Mouse (Mus musculus) brain, embryonic 14.5 days (tissue): ENCODE measurements around the gene Wdfy2.

Experiments used
- CTCF ChIP-seq: fragments of 200-500 bp; IDR thresholded peaks from 2 replicates; pipeline ENCODE4 v1.5.1; 2012; ENCODE audit warnings: inconsistent platforms, mild to moderate bottlenecking, moderate library complexity, borderline replicate concordance; ENCODE audit not compliant: insufficient read depth, insufficient read length; ENCODE audit errors: extremely low read depth
- POLR2A ChIP-seq: fragments of 200-500 bp; IDR thresholded peaks from 2 replicates; pipeline ENCODE4 v1.6.1; 2012; ENCODE audit warnings: mild to moderate bottlenecking, inconsistent platforms, borderline replicate concordance; ENCODE audit not compliant: poor library complexity, insufficient read depth, insufficient read length, severe bottlenecking; ENCODE audit errors: extremely low read depth

DNA sequence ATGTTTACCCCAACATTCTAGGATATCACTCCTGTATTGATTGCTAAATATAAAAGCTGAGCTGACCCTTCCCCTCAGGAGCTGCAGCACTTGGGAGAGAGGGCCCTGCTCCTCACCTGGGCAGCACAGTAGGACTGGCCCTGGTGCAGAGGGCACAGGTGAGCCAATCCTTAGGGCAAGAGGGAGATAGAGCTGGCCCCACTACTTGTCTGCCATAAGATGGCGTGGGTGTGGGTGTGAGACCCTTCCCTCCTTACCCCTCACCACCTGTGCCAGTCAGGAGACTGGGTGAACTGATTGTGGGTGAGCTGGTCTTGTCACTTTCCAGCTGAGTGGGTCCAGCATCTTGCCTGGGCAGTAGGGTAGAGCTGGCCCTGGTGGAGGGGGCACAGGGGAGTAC is 47.2 kb downstream of the Wdfy2 start:
- TF ChIP-seq CTCF (no peak), POLR2A (no peak)
